ENCODE assay signal across 8 mouse cellular contexts in genomic region chr16:8512830-8513229, GRCm38 (mm10). TPM values are rescaled to one million over a fixed set of nuclear protein-coding genes. Genes with fewer than 3 reads are reported as not detected.
DNase-seq lines count a peak whose midpoint lies in the region; ATAC-seq and TF ChIP-seq lines count a peak whose summit lies in the region.

No protein-coding gene starts in this region.

- no peak for TF ChIP-seq POLR2A in olfactory bulb, adult 2 months (IDR thresholded peaks at IDR 0.05; ENCODE audit: insufficient read depth, low read depth, low read length)

- WGBS in embryonic facial prominence, embryonic 15.5 days = 2% methylated on average over 5 of the region's 5 CpGs
- 4% methylated on average over 5 of the region's 5 CpGs for WGBS in limb, embryonic 10.5 days
- WGBS in olfactory bulb, adult 2 months = under 1% methylated on average over 5 of the region's 5 CpGs

- H3K36me3 ChIP-seq in embryonic facial prominence, embryonic 15.5 days = no peaks in the 10 kb centered on the region
- no peaks in the 10 kb centered on the region for H3K36me3 ChIP-seq in limb, embryonic 10.5 days

- TF ChIP-seq CTCF in left cerebral cortex, adult 2 months (IDR thresholded peaks at IDR 0.05) = no peak
- no peak for TF ChIP-seq CTCF in olfactory bulb, adult 2 months (IDR thresholded peaks at IDR 0.05; ENCODE audit: insufficient read depth, low read depth, low read length)

- H3K27me3 ChIP-seq in embryonic facial prominence, embryonic 15.5 days = no peaks in the 10 kb centered on the region
- peaks cover 24% of the 10 kb centered on the region for H3K27me3 ChIP-seq in limb, embryonic 10.5 days (ENCODE audit: low read depth, poor library complexity, severe bottlenecking)

- no peak overlapping the region for H3K9ac ChIP-seq in embryonic facial prominence, embryonic 15.5 days

- no peaks in the 10 kb centered on the region for H3K9me3 ChIP-seq in embryonic facial prominence, embryonic 15.5 days (replicated peaks)
- H3K9me3 ChIP-seq in limb, embryonic 10.5 days (replicated peaks) = no peaks in the 10 kb centered on the region

- peak overlapping the region; percentile 87 for H3K4me3 ChIP-seq in left cerebral cortex, adult 2 months
- peak overlapping the region; percentile 64 for H3K4me3 ChIP-seq in embryonic facial prominence, embryonic 15.5 days (replicated peaks)
- H3K4me3 ChIP-seq in limb, embryonic 10.5 days = peak overlapping the region; percentile 66
- peak overlapping the region; percentile 53 for H3K4me3 ChIP-seq in olfactory bulb, adult 2 months (ENCODE audit: insufficient read depth, low read depth, low read length)

- ATAC-seq in embryonic facial prominence, embryonic 15.5 days (ENCODE audit: insufficient number of reproducible peaks, low FRiP score, low TSS enrichment, low read depth) = no peak

- H3K4me1 ChIP-seq in embryonic facial prominence, embryonic 15.5 days = peaks cover 15% of the 10 kb centered on the region
- peaks cover 16% of the 10 kb centered on the region for H3K4me1 ChIP-seq in limb, embryonic 10.5 days
- H3K4me1 ChIP-seq in olfactory bulb, adult 2 months (ENCODE audit: control insufficient read depth, insufficient read depth, low read length) = peaks cover 26% of the 10 kb centered on the region

- H3K27ac ChIP-seq in left cerebral cortex, adult 2 months = no peak overlapping the region
- H3K27ac ChIP-seq in embryonic facial prominence, embryonic 15.5 days (replicated peaks) = no peak overlapping the region
- H3K27ac ChIP-seq in limb, embryonic 10.5 days = peak overlapping the region; percentile 78
- peak overlapping the region; percentile 62; the same call in 1 of the 2 replicates for H3K27ac ChIP-seq in olfactory bulb, adult 2 months (ENCODE audit: insufficient read depth, low read depth, low read length)

- intact Hi-C loops in left cerebral cortex, adult 2 months (cut with DNase I) = no loop called here

- H3K4me2 ChIP-seq in embryonic facial prominence, embryonic 15.5 days (replicated peaks) = peak overlapping the region; percentile 76

- no peak for DNase-seq in left cerebral cortex, adult 2 months (ENCODE audit: extremely low spot score in 1 of 2, low spot score in 2 of 2)
- no peak for DNase-seq in left cerebral cortex, adult 18-20 months (ENCODE audit: low spot score in 2 of 2)
- no peak for DNase-seq in limb, embryonic 10.5 days (ENCODE audit: low spot score)
- DNase-seq in retina, embryonic 14.5 days (ENCODE audit: low spot score) = no peak
- no peak for DNase-seq in cerebellum, postnatal 4 days (ENCODE audit: low spot score in 2 of 2)
- no peak for DNase-seq in layer of hippocampus, adult 9-10 months (ENCODE audit: low spot score)

RNA-seq across cellular contexts. Expression of gene Abat, which starts 0.4 kb away (rescaled TPM):
- 100 to 1,000 TPM; 140 to 156 TPM for total RNA-seq in left cerebral cortex, adult 2 months (2021)
- total RNA-seq in left cerebral cortex, adult 18-20 months (2021) = 100 to 1,000 TPM; 145 to 155 TPM
- 21.5 and 22.8 TPM in 2 replicates for polyA plus RNA-seq in embryonic facial prominence, embryonic 15.5 days (2015; fragmentation: Nextera tagmentation; extraction: Ambion mirVana)
- 14.9 and 22.7 TPM in 2 replicates for polyA plus RNA-seq in limb, embryonic 10.5 days (2016; fragmentation: Nextera tagmentation; extraction: Ambion mirVana)
- 131 and 165 TPM in 2 replicates for polyA plus RNA-seq in olfactory bulb, adult 2 months (2012; ENCODE audit: insufficient read depth, insufficient read length, low replicate concordance, missing spikeins)

RNA-seq across cellular contexts. Expression of gene Mettl22, which starts 42.2 kb away (rescaled TPM):
- 10 to 100 TPM; 25.3 to 29.6 TPM for total RNA-seq in left cerebral cortex, adult 2 months (2021)
- 10 to 100 TPM; 21.7 to 24.0 TPM for total RNA-seq in left cerebral cortex, adult 18-20 months (2021)
- polyA plus RNA-seq in embryonic facial prominence, embryonic 15.5 days (2015; fragmentation: Nextera tagmentation; extraction: Ambion mirVana) = 20.1 and 22.1 TPM in 2 replicates
- polyA plus RNA-seq in limb, embryonic 10.5 days (2016; fragmentation: Nextera tagmentation; extraction: Ambion mirVana) = 18.2 and 22.5 TPM in 2 replicates
- polyA plus RNA-seq in olfactory bulb, adult 2 months (2012; ENCODE audit: insufficient read depth, insufficient read length, low replicate concordance, missing spikeins) = not detected in 2 replicates

Comparison
In these comparisons a context has a peak if more than half of its experiments do, and no peak if none do; other contexts are left out.
1. H3K27ac ChIP-seq: peak in limb, embryonic 10.5 days (single experiment) and olfactory bulb, adult 2 months (single experiment); none in left cerebral cortex, adult 2 months (single experiment) and embryonic facial prominence, embryonic 15.5 days (single experiment).
2. Peak in every context shown above with its lines, with median percentiles within 50 percentile points of each other: H3K4me3 ChIP-seq.